Mouse (Mus musculus): ENCODE measurements around the gene Ccnt2.

- no peak for TF ChIP-seq EP300 (optimal IDR thresholded peaks at IDR 0.05)
- no peak for TF ChIP-seq CTCF (IDR thresholded peaks at IDR 0.05; ENCODE audit: low read depth)
Measured at GRCm38 (mm10) chr1:127776246-127776645, 2.3 kb downstream of the Ccnt2 start.
